Mouse (Mus musculus): ENCODE measurements at regions not wholly inside any gene's neighbourhood (a gene's known extent, or its start where the extent isn't known, plus 50 kb on each side); places are given as distances from the start of the nearest gene placed in this dataset.

DNA sequence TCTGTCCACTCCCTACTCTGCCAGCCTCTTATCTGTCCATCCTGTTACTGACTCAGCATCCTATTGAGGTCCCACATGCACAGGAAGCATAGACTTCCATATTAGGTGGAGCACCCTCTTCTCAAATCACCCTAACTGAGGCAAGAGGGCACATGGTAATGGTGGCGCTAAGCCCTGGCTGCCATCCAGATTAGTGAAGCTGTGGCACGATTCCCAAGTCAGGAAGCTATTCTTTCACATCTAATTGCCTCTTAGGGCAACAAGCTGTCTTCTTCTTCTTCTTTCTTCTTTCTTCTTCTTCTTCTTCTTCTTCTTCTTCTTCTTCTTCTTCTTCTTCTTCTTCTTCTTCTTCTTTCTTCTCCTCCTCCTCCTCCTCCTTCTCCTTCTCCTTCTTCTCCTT lies 195.7 kb upstream of the Sall1 start:
- ATAC-seq (ENCODE audit: low FRiP score, low read depth) (no peak), DNase-seq (ENCODE audit: low spot score) (no peak)
- Histone ChIP-seq H3K36me3 (ENCODE audit: control insufficient read depth, insufficient read depth, low read length) (no peaks in the 10 kb centered on the region), H3K27me3 (ENCODE audit: control insufficient read depth, insufficient read depth, low read length) (0 out of 2 replicates have a peak, but pooled peaks cover 5% of the 10 kb centered on the region), H3K4me1 (ENCODE audit: control insufficient read depth, insufficient read depth, low read length) (no peaks in the 10 kb centered on the region), H3K9me3 (ENCODE audit: control insufficient read depth, low read length) (no peaks in the 10 kb centered on the region), H3K27ac (replicated peaks; ENCODE audit: low read depth, low read length) (no peak overlapping the region), H3K9ac (ENCODE audit: low read depth, low read length, severe bottlenecking) (no peak overlapping the region), H3K4me2 (replicated peaks; ENCODE audit: low read depth, low read length, severe bottlenecking) (no peak overlapping the region), H3K4me3 (replicated peaks; ENCODE audit: low read length) (no peak overlapping the region)
- no peak for TF ChIP-seq POLR2A (IDR thresholded peaks at IDR 0.05; ENCODE audit: borderline replicate concordance, extremely low read depth, insufficient read depth, insufficient read length)
- WGBS, result 86% methylated on average over 2 of the region's 2 CpGs

DNA sequence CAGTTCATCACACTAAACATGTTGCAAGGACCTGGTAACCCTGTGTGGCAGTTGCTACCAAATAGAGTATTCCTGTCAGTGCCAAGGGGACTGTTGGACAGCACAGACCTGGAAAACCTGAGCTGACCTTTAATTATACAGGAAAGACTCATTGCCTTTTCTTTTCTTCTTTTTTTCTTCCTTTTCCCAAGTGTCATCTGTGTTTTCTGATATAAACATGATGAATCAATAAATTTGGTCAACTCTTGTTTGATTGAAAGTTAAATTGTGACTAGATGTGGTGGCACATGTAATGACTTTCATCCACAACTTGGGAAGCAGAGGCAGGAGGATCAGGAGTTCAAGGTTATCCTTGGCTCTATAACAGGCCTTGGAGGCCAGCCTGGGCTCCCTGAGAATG lies 190.1 kb upstream of the Sall1 start:
- Histone ChIP-seq H3K4me2 (replicated peaks; ENCODE audit: low read depth, low read length, severe bottlenecking) (no peak overlapping the region), H3K27ac (replicated peaks; ENCODE audit: low read depth, low read length) (no peak overlapping the region), H3K9ac (ENCODE audit: low read depth, low read length, severe bottlenecking) (no peak overlapping the region), H3K9me3 (ENCODE audit: control insufficient read depth, low read length) (no peaks in the 10 kb centered on the region), H3K36me3 (ENCODE audit: control insufficient read depth, insufficient read depth, low read length) (no peaks in the 10 kb centered on the region), H3K4me1 (ENCODE audit: control insufficient read depth, insufficient read depth, low read length) (no peaks in the 10 kb centered on the region), H3K27me3 (ENCODE audit: control insufficient read depth, insufficient read depth, low read length) (no peaks in the 10 kb centered on the region), H3K4me3 (replicated peaks; ENCODE audit: low read length) (no peak overlapping the region)
- DNase-seq (ENCODE audit: low spot score) (no peak), ATAC-seq (ENCODE audit: low FRiP score, low read depth) (no peak)
- no peak for TF ChIP-seq POLR2A (IDR thresholded peaks at IDR 0.05; ENCODE audit: borderline replicate concordance, extremely low read depth, insufficient read depth, insufficient read length)

DNA sequence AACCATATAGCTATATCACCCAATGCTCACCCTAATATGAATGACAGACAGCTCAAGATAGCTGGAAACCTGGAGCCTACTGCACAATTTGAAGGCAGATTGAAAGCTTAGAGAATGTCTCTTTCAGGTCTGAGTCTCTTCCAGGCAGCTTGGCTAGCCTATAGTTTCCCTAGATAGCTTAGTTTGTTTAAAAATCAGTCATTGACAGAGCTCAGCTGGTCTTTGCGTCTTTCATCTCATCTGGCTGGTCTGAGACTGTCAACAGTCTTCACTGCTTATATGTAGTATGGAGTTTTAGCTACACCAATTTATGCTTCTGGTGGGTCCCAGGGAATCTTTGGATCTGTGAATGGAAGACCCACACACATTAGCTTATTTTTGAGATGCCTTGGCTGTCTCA lies 188.4 kb upstream of the Sall1 start:
- DNase-seq (ENCODE audit: low spot score), result no peak

DNA sequence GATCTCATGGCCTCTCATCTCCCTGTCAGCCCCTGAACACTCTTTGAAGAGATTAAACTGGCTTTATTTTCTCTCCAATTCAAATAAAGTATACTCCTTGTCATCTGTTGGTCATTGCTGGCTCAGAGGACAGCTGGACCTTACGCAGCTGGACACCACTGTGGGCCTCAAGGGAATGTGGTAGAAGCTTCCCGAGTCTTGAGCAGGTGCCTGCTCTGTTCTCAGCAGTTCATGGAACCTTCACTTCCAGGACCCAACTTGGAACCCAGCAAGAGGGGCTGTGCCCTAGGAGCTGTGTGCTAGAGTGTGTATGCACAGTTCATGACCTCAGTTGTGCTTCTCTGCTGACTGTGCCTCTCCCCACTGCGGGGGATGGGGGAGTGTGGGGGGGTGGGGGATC lies 185.2 kb upstream of the Sall1 start:
- Histone ChIP-seq H3K4me2 (replicated peaks; ENCODE audit: low read depth, low read length, severe bottlenecking) (no peak overlapping the region), H3K9ac (ENCODE audit: low read depth, low read length, severe bottlenecking) (no peak overlapping the region), H3K36me3 (ENCODE audit: control insufficient read depth, insufficient read depth, low read length) (no peaks in the 10 kb centered on the region), H3K27ac (replicated peaks; ENCODE audit: low read depth, low read length) (no peak overlapping the region), H3K4me3 (replicated peaks; ENCODE audit: low read length) (no peak overlapping the region), H3K27me3 (ENCODE audit: control insufficient read depth, insufficient read depth, low read length) (no peaks in the 10 kb centered on the region), H3K4me1 (ENCODE audit: control insufficient read depth, insufficient read depth, low read length) (no peaks in the 10 kb centered on the region), H3K9me3 (ENCODE audit: control insufficient read depth, low read length) (no peaks in the 10 kb centered on the region)
- ATAC-seq (ENCODE audit: low FRiP score, low read depth), result no peak
- TF ChIP-seq POLR2A (IDR thresholded peaks at IDR 0.05; ENCODE audit: borderline replicate concordance, extremely low read depth, insufficient read depth, insufficient read length), result no peak
- 90% methylated on average over 3 of the region's 3 CpGs for WGBS
- DNase-seq (ENCODE audit: low spot score), result no peak

More for the DNA sequence above, 188.4 kb upstream of the Sall1 start:
- no peak overlapping the region for H3K4me2 ChIP-seq (replicated peaks; ENCODE audit: low read depth, low read length, severe bottlenecking)
- 88% methylated on average over 1 of the region's 1 CpGs for WGBS
- no peak for ATAC-seq (ENCODE audit: low FRiP score, low read depth)
- no peaks in the 10 kb centered on the region for H3K4me1 ChIP-seq (ENCODE audit: control insufficient read depth, insufficient read depth, low read length)
- H3K27me3 ChIP-seq (ENCODE audit: control insufficient read depth, insufficient read depth, low read length), result no peaks in the 10 kb centered on the region
- H3K4me3 ChIP-seq (replicated peaks; ENCODE audit: low read length), result no peak overlapping the region
- no peak for TF ChIP-seq POLR2A (IDR thresholded peaks at IDR 0.05; ENCODE audit: borderline replicate concordance, extremely low read depth, insufficient read depth, insufficient read length)
- no peaks in the 10 kb centered on the region for H3K9me3 ChIP-seq (ENCODE audit: control insufficient read depth, low read length)
- no peaks in the 10 kb centered on the region for H3K36me3 ChIP-seq (ENCODE audit: control insufficient read depth, insufficient read depth, low read length)
- no peak overlapping the region for H3K9ac ChIP-seq (ENCODE audit: low read depth, low read length, severe bottlenecking)
- H3K27ac ChIP-seq (replicated peaks; ENCODE audit: low read depth, low read length), result no peak overlapping the region

DNA sequence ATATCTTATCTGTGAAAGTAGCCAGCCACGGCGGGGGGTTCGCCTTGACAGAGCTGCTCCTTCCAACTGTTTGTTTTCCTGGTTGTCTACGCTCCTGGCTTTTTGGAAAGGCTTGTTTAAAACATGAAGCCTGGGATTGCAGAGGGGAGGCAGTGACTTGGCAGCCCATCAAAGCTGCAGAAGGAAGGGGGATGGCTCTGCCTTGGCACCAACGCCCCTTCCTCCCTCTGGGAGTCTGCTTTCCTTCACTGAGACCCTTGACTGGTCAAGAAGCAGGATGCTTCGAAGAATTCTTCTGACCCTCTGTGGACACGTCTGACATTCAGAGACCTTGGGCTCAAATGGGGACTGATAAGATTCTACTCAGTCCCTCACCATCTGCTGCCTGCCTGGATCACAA lies 176.9 kb upstream of the Sall1 start:
- no peak overlapping the region for H3K4me2 ChIP-seq (replicated peaks; ENCODE audit: low read depth, low read length, severe bottlenecking)
- no peak overlapping the region for H3K9ac ChIP-seq (ENCODE audit: low read depth, low read length, severe bottlenecking)
- H3K9me3 ChIP-seq (ENCODE audit: control insufficient read depth, low read length), result no peaks in the 10 kb centered on the region
- no peak overlapping the region for H3K27ac ChIP-seq (replicated peaks; ENCODE audit: low read depth, low read length)
- TF ChIP-seq POLR2A (IDR thresholded peaks at IDR 0.05; ENCODE audit: borderline replicate concordance, extremely low read depth, insufficient read depth, insufficient read length), result no peak
- H3K4me3 ChIP-seq (replicated peaks; ENCODE audit: low read length), result no peak overlapping the region
- DNase-seq (ENCODE audit: low spot score) (no peak), ATAC-seq (ENCODE audit: low FRiP score, low read depth) (no peak)
- no peaks in the 10 kb centered on the region for H3K4me1 ChIP-seq (ENCODE audit: control insufficient read depth, insufficient read depth, low read length)
- 64% methylated on average over 7 of the region's 7 CpGs for WGBS
- H3K27me3 ChIP-seq (ENCODE audit: control insufficient read depth, insufficient read depth, low read length), result no peaks in the 10 kb centered on the region
- H3K36me3 ChIP-seq (ENCODE audit: control insufficient read depth, insufficient read depth, low read length), result no peaks in the 10 kb centered on the region

DNA sequence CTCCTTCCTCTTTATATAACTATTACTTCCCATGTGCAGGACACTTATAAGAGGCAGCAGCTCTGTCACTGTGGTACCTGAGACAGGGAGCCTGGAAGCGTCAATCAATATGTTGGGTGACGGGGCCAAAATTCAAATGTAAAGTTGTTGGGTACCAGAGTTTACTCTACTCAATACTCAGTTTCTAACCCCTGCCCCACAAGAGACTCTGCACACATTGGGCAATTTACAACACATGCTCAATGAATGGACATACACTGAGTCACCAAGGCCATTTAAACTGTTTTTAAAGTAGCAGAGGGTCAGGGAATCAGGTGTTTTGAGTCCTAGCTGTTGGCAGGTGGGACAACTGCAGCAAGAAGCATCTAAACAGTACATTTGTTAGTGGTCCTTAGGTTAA lies 176.4 kb upstream of the Sall1 start:
- no peak for TF ChIP-seq POLR2A (IDR thresholded peaks at IDR 0.05; ENCODE audit: borderline replicate concordance, extremely low read depth, insufficient read depth, insufficient read length)
- Histone ChIP-seq H3K4me2 (replicated peaks; ENCODE audit: low read depth, low read length, severe bottlenecking) (no peak overlapping the region), H3K9ac (ENCODE audit: low read depth, low read length, severe bottlenecking) (no peak overlapping the region), H3K4me3 (replicated peaks; ENCODE audit: low read length) (no peak overlapping the region), H3K27ac (replicated peaks; ENCODE audit: low read depth, low read length) (no peak overlapping the region), H3K4me1 (ENCODE audit: control insufficient read depth, insufficient read depth, low read length) (no peaks in the 10 kb centered on the region), H3K27me3 (ENCODE audit: control insufficient read depth, insufficient read depth, low read length) (no peaks in the 10 kb centered on the region), H3K36me3 (ENCODE audit: control insufficient read depth, insufficient read depth, low read length) (no peaks in the 10 kb centered on the region), H3K9me3 (ENCODE audit: control insufficient read depth, low read length) (no peaks in the 10 kb centered on the region)
- whole genome bisulfite sequencing, result 97% methylated on average over 2 of the region's 2 CpGs
- ATAC-seq (ENCODE audit: low FRiP score, low read depth) (no peak), DNase-seq (ENCODE audit: low spot score) (no peak)
